Mouse (Mus musculus) limb, embryonic 15.5 days (tissue): ENCODE measurements at regions not wholly inside any gene's neighbourhood (a gene's known extent, or its start where the extent isn't known, plus 50 kb on each side); places are given as distances from the start of the nearest gene placed in this dataset.

Experiments used
- ATAC-seq: fragments of 200-750 bp; cut with Nextera tagmentation; 2 replicates; pipeline ENCODE4 v1.8.0; 2017; ENCODE audit warnings: low read depth, moderate TSS enrichment; ENCODE audit not compliant: insufficient number of reproducible peaks, low FRiP score, low TSS enrichment
- H3K27ac ChIP-seq: fragments of 300-500 bp; sonication (generic); 2 replicates; pipeline ENCODE4 v1.5.1; 2015; ENCODE audit warnings: moderate library complexity, mild to moderate bottlenecking, inconsistent platforms
- H3K27me3 ChIP-seq: fragments of 300-500 bp; sonication (generic); 2 replicates; pipeline ENCODE4 v1.6.1; 2015; ENCODE audit warnings: inconsistent platforms
- H3K36me3 ChIP-seq: fragments of 300-500 bp; sonication (generic); 2 replicates; pipeline ENCODE4 v1.6.1; 2015; ENCODE audit warnings: inconsistent platforms
- H3K4me1 ChIP-seq: fragments of 300-500 bp; sonication (generic); 2 replicates; pipeline ENCODE4 v1.6.1; 2015; ENCODE audit warnings: inconsistent platforms
- H3K4me2 ChIP-seq: fragments of 300-500 bp; sonication (generic); 2 replicates; pipeline ENCODE4 v1.6.1; 2015; ENCODE audit warnings: mild to moderate bottlenecking, inconsistent platforms
- H3K4me3 ChIP-seq: fragments of 300-500 bp; sonication (generic); 2 replicates; pipeline ENCODE4 v1.5.1; 2015; ENCODE audit warnings: mild to moderate bottlenecking, inconsistent platforms
- H3K9ac ChIP-seq: fragments of 300-500 bp; sonication (generic); 2 replicates; pipeline ENCODE4 v1.6.1; 2015; ENCODE audit warnings: inconsistent platforms
- H3K9me3 ChIP-seq: fragments of 300-500 bp; sonication (generic); 2 replicates; pipeline ENCODE4 v1.6.1; 2016; ENCODE audit warnings: inconsistent platforms
- WGBS: fragments of 180-500 bp; shearing (Covaris S2); methylation state at CpG from one replicate; pipeline ENCODE4 v1.1.7; 2015; 5-methylcytosine and 5-hydroxymethylcytosine counted together

DNA sequence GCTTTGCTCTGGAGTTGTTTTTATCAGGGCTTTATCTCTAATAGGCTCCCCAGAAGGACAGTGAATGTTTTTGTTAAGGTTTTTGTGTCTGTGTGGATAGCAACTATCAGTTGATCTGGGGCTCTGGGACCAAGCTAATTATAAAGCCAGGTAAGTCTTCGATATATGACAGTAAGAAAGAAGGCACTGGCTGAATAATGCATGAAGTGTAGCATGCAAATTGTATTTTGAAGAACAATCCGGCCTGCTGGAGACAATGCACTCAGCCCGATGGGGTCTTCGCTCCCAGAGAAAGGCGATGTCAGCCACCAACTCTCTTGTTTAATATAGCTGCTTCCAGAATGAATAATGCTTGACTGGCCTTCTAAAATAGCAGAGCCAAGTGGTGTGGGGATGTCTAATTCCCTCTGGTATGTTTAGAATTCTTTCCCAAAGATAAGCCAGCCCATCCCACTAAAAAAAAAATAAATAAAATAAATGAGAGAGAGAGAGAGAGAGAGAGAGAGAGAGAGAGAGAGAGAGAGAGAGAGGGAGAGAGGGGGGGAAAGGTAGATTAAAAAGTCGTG lies 68.6 kb downstream of the Dad1 start:
- no peaks in the 10 kb centered on the region for H3K9me3 ChIP-seq
- no peaks in the 10 kb centered on the region for H3K27me3 ChIP-seq
- no peak overlapping the region for H3K9ac ChIP-seq
- H3K4me2 ChIP-seq: no peak overlapping the region
- peaks cover 3% of the 10 kb centered on the region; the same call in 1 of the 2 replicates for H3K4me1 ChIP-seq
- H3K27ac ChIP-seq: no peak overlapping the region
- no peak for ATAC-seq
- H3K36me3 ChIP-seq: no peaks in the 10 kb centered on the region
- no peak overlapping the region for H3K4me3 ChIP-seq
- 69% methylated on average over 6 of the region's 6 CpGs for WGBS

DNA sequence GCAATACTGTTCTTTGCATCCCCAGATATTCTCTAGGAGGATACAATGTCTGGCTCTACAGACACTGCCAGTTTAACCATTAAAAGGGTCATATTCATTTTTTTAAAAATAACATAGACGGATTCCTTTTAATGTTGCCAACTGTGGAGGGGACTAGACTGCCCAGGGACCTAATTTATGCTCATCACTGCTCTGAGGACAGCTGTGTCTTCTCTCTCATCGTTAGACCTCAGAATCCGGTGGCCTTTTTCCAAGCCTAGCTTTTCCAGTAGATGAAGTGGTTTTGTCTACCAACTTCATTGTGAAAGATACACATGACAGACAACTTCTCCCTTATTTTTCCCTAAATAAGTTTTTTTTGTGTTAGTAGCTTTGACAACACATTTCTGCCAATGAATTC lies 70.0 kb downstream of the Dad1 start:
- Histone ChIP-seq H3K27me3 (no peaks in the 10 kb centered on the region), H3K4me1 (no peaks in the 10 kb centered on the region), H3K4me3 (no peak overlapping the region), H3K9me3 (no peaks in the 10 kb centered on the region), H3K27ac (no peak overlapping the region), H3K36me3 (no peaks in the 10 kb centered on the region), H3K9ac (no peak overlapping the region), H3K4me2 (no peak overlapping the region)
- 80% methylated on average over 3 of the region's 3 CpGs for WGBS
- ATAC-seq: no peak

DNA sequence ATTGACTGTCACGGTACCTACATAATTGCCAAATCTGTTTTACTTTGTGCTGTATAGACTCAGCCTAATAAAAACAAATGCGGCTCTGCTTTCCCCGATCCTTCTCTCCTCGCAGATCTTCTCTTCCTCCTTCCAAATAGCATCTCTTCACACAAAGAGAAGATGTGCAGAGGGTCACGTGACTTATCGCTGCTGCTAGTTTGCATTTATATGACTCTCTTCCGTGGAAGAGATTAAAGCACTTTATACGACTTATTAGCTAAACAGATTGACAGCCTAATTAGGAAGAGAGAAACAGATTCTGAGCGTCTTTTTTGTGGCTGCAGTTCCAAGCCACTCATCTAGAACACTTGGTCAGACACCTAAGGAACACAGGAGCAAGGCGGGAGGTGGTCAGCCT lies 71.1 kb downstream of the Dad1 start:
- 64% methylated on average over 10 of the region's 10 CpGs for WGBS
- no peak overlapping the region for H3K9ac ChIP-seq
- H3K9me3 ChIP-seq: no peaks in the 10 kb centered on the region
- no peak overlapping the region for H3K4me2 ChIP-seq
- ATAC-seq: no peak
- H3K4me1 ChIP-seq: no peaks in the 10 kb centered on the region
- no peak overlapping the region for H3K27ac ChIP-seq
- no peak overlapping the region for H3K4me3 ChIP-seq
- no peaks in the 10 kb centered on the region for H3K36me3 ChIP-seq
- no peaks in the 10 kb centered on the region for H3K27me3 ChIP-seq

DNA sequence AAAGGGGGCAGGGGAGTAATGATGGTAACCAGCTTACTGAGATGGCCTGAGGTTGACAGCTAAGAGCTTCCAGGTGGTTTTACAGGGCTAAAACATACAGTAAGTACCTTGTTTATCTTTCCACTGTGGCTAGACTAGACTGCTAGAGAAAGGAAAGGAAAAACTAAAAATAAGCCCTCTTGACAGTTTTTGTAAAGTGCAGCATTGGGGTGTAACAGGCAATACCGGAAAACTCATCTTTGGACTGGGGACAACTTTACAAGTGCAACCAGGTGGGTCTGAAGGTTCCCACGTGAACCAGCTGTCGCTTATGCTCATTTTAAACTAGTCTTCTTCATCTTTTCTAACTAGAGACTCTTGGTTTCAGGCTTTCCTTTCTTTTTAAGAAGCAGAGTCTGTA lies 72.6 kb downstream of the Dad1 start:
- no peak overlapping the region for H3K27ac ChIP-seq

DNA sequence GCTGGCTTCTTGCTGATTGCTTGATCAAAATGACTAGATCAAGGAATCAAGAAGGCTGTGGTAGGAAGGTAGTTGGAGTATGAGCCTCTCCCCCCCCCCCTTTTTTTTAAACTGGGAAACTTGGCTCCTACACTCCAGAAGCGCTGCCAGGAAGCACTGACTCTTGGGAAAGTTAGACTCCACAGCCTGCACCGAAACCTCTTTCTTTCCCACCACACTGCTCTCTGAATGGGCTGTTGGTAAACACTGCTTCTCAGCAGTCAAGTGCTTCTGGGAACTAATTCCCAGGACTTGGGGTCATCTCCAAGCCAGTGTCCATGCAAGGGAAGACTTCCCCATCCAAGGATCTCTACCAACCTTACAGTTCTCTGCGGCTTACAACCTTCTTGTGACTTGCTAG lies 73.2 kb downstream of the Dad1 start:
- H3K4me1 ChIP-seq: no peaks in the 10 kb centered on the region
- no peaks in the 10 kb centered on the region for H3K36me3 ChIP-seq
- 72% methylated on average over 3 of the region's 3 CpGs for WGBS
- no peak overlapping the region for H3K27ac ChIP-seq
- ATAC-seq: no peak
- no peak overlapping the region for H3K9ac ChIP-seq
- no peaks in the 10 kb centered on the region for H3K9me3 ChIP-seq
- no peak overlapping the region for H3K4me3 ChIP-seq
- H3K27me3 ChIP-seq: no peaks in the 10 kb centered on the region
- no peak overlapping the region for H3K4me2 ChIP-seq

More for the DNA sequence above, 72.6 kb downstream of the Dad1 start:
- Histone ChIP-seq H3K4me1 (no peaks in the 10 kb centered on the region), H3K9ac (no peak overlapping the region), H3K4me2 (no peak overlapping the region), H3K27me3 (no peaks in the 10 kb centered on the region), H3K36me3 (no peaks in the 10 kb centered on the region), H3K4me3 (no peak overlapping the region), H3K9me3 (no peaks in the 10 kb centered on the region)
- WGBS: 69% methylated on average over 3 of the region's 3 CpGs
- no peak for ATAC-seq

DNA sequence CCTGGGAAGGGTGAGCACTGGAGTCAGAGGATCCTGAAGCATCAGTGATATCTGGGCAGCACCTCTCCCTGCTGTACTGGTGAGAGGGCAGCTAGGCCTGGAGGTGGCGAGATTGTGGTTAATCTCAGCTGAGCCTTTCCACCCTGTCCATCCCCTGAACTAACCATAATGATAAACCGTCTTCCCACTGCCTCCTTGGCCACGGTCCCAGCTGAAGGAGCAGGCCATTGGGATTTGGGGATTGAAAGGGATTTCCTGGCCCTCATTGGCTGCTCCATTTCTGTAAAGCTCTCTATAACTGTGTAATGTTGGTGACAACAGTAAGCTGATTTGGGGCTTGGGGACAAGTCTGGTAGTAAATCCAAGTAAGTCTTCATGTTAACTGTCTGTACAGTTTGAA lies 73.6 kb downstream of the Dad1 start:
- H3K4me3 ChIP-seq: no peak overlapping the region
- H3K36me3 ChIP-seq: no peaks in the 10 kb centered on the region
- H3K4me1 ChIP-seq: no peaks in the 10 kb centered on the region
- no peak overlapping the region for H3K9ac ChIP-seq
- no peak overlapping the region for H3K4me2 ChIP-seq
- H3K27me3 ChIP-seq: no peaks in the 10 kb centered on the region
- no peaks in the 10 kb centered on the region for H3K9me3 ChIP-seq
- no peak overlapping the region for H3K27ac ChIP-seq
- WGBS: 47% methylated on average over 3 of the region's 3 CpGs
- no peak for ATAC-seq

DNA sequence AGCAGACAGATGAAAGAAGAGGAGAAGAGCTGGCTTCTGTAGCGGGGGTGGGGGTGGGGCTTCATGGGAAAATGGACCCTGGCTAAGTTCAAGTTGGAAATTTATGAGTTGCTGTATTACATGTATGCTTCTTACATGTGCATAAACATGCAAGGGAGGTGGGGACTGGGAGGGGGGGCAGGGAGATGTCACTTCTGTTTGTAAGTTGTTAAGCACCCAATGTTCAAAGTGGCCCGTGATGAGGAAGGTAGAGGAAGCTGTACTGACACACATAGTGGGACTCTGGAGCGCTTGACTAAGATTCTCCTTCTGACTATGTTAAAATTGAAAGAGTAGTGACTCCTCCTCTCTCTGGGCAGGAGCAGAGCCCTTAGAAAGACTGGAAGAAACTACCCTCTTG lies 75.0 kb downstream of the Dad1 start:
- ATAC-seq: no peak
- Histone ChIP-seq H3K9ac (no peak overlapping the region), H3K9me3 (no peaks in the 10 kb centered on the region), H3K4me2 (no peak overlapping the region), H3K27ac (no peak overlapping the region), H3K36me3 (no peaks in the 10 kb centered on the region), H3K4me3 (no peak overlapping the region), H3K4me1 (no peaks in the 10 kb centered on the region), H3K27me3 (no peaks in the 10 kb centered on the region)
- 83% methylated on average over 3 of the region's 3 CpGs for WGBS

DNA sequence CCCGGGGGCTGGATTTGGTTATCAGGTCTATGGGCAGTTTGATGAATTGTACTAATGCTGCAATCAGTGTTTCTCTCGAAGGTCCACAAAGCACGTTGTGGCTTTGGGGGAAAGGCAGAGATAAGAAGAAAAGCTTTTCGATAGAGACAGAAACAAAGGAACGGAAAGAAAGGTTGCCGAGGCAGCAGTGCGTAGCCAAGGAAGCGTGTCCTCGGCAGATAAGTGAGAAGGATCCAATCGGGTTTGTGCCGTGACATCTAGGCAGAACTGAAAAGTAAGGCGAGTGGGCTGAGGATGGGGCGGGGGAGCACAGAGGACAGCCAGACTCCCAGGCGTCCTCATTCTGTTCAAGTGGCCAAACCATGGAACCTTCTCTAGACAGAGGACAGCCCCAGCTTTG lies 77.4 kb downstream of the Dad1 start:
- Histone ChIP-seq H3K27ac (no peak overlapping the region), H3K27me3 (no peaks in the 10 kb centered on the region), H3K4me2 (no peak overlapping the region), H3K4me3 (no peak overlapping the region), H3K4me1 (no peaks in the 10 kb centered on the region), H3K9ac (no peak overlapping the region), H3K9me3 (no peaks in the 10 kb centered on the region), H3K36me3 (no peaks in the 10 kb centered on the region)
- 83% methylated on average over 14 of the region's 14 CpGs for WGBS
- ATAC-seq: no peak

DNA sequence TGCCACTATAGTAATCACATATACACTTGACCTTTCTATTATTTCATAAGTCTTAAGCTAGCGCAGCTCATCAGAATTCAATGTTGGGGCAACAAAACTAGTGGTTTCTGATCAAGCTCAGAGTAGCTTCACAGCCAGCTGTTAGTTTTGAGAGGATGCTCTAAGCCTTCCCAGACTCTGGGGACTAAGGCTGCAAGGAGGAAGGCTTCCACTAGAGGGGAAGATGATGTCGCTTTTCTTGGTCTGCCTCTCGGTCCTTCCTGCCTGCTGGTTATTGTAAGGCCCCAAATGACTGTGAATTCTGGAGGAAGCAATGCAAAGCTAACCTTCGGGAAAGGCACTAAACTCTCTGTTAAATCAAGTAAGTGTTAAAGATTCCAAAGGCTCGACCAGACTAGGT lies 78.4 kb downstream of the Dad1 start:
- no peak overlapping the region for H3K4me2 ChIP-seq
- no peaks in the 10 kb centered on the region for H3K27me3 ChIP-seq
- 64% methylated on average over 5 of the region's 5 CpGs for WGBS
- no peaks in the 10 kb centered on the region for H3K36me3 ChIP-seq
- H3K9me3 ChIP-seq: no peaks in the 10 kb centered on the region
- no peak overlapping the region for H3K27ac ChIP-seq
- H3K4me1 ChIP-seq: no peaks in the 10 kb centered on the region
- ATAC-seq: no peak
- no peak overlapping the region for H3K4me3 ChIP-seq
- H3K9ac ChIP-seq: no peak overlapping the region

DNA sequence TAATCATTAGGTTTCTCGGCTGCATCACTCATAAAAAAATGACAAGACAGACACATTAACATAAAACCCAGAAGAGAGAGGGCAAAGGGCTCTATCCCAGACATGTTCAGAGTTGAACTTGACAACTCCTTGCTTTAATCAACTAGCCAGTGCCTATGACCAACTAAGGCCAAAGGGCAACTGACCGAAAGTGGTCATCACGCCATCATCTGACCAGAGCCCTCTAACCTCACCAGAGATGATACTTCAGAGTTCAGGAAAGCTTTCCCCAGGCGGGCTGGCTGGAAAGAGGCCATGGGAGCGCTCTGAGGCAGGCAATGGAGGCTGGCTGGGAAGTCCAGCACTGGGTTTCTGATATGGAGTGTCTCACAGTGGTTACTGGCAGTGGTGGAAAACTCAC lies 80.6 kb downstream of the Dad1 start:
- H3K27ac ChIP-seq: no peak overlapping the region
- H3K4me2 ChIP-seq: no peak overlapping the region
- no peak overlapping the region for H3K9ac ChIP-seq
- H3K4me3 ChIP-seq: no peak overlapping the region
- H3K27me3 ChIP-seq: no peaks in the 10 kb centered on the region
- 84% methylated on average over 5 of the region's 5 CpGs for WGBS
- H3K4me1 ChIP-seq: no peaks in the 10 kb centered on the region
- ATAC-seq: no peak
- H3K9me3 ChIP-seq: no peaks in the 10 kb centered on the region
- H3K36me3 ChIP-seq: no peaks in the 10 kb centered on the region

DNA sequence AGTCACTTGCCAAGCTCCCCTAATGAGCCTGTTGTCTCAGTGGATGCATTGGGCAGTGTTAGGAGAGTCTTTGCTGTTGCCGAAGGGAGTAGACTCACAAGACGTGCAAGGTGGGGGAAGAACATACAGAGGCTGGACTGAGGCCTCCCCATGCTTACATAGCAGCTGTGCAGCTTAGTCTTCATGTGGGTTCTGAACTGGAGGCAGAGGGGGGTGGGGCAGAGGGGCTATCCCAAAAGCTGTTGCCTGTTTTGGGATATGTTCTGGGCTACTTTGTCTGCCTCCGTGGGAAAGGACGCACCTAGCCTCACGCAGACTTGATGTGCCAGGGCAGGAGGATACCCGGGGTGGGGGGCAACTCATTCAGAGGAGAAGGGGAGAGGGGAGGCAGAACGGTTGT lies 84.7 kb downstream of the Dad1 start:
- no peak overlapping the region for H3K4me3 ChIP-seq
- no peak overlapping the region for H3K9ac ChIP-seq
- no peak overlapping the region for H3K27ac ChIP-seq
- H3K4me2 ChIP-seq: no peak overlapping the region
- no peaks in the 10 kb centered on the region for H3K36me3 ChIP-seq
- no peaks in the 10 kb centered on the region for H3K4me1 ChIP-seq
- WGBS: 90% methylated on average over 7 of the region's 7 CpGs
- H3K9me3 ChIP-seq: no peaks in the 10 kb centered on the region
- no peaks in the 10 kb centered on the region for H3K27me3 ChIP-seq
- ATAC-seq: no peak

DNA sequence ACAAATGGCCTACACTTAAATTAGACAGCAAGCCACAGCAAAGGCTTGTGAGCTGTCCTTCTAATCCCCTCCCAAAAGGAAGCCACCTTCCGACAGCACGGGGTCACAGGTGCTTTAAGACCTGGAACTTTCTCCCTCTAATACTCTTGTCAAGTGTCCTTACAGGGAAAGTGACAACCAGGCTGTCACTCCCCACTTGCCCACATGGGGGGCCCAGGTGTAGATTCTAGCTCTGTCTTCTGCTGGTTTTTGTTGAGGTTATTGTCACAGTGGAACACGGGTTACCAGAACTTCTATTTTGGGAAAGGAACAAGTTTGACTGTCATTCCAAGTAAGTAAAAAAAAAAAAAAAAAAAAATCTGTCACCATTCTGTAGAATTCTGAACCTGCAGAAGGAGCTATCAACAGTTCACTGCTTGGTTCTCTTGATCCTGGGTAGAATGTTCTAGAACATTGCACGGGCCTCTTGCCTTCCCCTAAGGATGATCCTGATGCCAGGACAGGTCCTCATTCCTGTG lies 85.4 kb downstream of the Dad1 start:
- Histone ChIP-seq H3K4me2 (no peak overlapping the region), H3K9ac (no peak overlapping the region), H3K4me3 (no peak overlapping the region), H3K36me3 (no peaks in the 10 kb centered on the region), H3K27ac (no peak overlapping the region), H3K9me3 (no peaks in the 10 kb centered on the region), H3K27me3 (no peaks in the 10 kb centered on the region), H3K4me1 (no peaks in the 10 kb centered on the region)
- no peak for ATAC-seq
- WGBS: 75% methylated on average over 4 of the region's 4 CpGs

DNA sequence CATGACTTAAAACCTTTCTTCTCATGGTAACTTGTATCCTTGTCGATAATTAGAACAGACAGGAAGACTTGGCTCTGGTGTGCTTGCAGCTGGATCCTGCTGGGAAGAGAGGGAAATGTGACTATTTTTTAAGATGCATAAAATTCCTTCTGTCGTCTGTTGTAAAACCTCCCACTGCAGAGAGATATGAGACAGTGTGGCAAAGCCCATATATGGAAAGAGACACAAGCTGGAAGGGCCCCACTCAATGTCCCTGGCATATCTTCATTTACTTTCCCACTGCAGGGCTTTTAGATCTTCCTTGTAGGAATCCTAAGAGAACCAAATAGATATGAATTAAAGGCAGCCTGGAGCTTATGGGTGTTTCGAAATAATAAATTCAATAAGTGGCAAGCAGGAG lies 87.8 kb downstream of the Dad1 start:
- Histone ChIP-seq H3K36me3 (no peaks in the 10 kb centered on the region), H3K9ac (no peak overlapping the region), H3K4me1 (peaks cover 12% of the 10 kb centered on the region; the same call in 1 of the 2 replicates), H3K27me3 (no peaks in the 10 kb centered on the region), H3K4me3 (no peak overlapping the region), H3K27ac (no peak overlapping the region), H3K9me3 (no peaks in the 10 kb centered on the region), H3K4me2 (no peak overlapping the region)
- ATAC-seq: no peak
- 41% methylated on average over 3 of the region's 3 CpGs for WGBS
